Mouse (Mus musculus) heart, adult 8-10 months (tissue): ENCODE measurements around the gene Kcnh2. TPM values are rescaled to one million over a fixed set of nuclear protein-coding genes. Genes with fewer than 3 reads are reported as not detected.
A peak's percentile ranks its signal among the peaks of the same experiment; 100 is the strongest.

Experiments used
- DNase-seq: peaks from one replicate; pipeline ENCODE4 v3.0.0; 2022; ENCODE audit warnings: low spot score
- total RNA-seq, 4 experiments: library from RNA; stranded (reverse); gene quantifications; 2 replicates each; pipeline ENCODE4 v1.2.4; 2022

Gene Kcnh2
- total RNA-seq, 4 experiments from 2014 or later, result 48.8 to 95.2 (median 71.0) TPM

DNA sequence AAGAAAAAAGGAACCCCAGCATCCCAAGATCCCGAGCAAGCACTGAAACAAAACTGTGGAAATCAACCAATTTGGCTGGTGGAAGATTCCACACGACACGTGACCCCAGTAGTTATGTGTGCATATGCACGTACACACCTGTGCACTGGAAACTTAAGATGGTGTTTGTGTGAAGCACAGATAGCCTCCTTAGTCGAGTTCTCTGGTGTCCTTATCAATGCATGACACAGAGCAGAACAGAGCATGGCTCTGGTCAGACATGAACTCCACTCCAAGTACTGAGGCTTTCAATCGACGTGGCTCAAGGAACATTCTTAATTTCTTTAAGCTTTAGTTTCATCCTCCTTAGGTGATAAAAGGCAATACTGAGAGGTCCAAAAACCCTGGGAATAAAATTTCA, 5.1 kb downstream of the Kcnh2 start:
- no peak for DNase-seq

DNA sequence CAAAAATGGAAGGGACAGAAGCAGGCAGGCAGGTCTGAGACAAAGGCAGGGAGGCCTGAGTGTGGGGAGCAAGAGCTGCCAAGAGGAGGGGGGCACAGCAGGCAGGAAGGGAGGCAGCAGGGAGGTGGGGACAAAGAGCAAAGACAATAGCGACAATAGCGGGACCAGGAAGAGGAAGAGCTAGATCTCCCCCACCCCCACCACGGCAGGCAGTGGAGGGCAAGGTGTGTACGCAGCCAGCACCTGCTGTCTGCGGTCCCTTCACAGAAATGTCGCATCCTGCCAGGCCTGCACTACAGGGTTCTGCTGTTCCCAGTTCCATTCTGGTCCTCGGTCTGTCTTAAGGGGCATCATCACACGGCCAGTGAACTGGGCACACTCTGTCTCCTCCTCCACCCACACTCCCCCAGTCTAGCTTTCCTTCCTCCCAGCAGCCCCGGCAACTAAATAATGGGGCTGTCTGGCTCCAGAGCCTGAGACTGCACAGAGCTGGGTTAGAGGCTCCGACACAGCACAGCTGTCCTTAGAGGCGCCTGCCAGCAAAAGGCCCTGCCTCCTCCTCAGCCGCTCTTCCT, 6.8 kb downstream of the Kcnh2 start:
- no peak for DNase-seq

DNA sequence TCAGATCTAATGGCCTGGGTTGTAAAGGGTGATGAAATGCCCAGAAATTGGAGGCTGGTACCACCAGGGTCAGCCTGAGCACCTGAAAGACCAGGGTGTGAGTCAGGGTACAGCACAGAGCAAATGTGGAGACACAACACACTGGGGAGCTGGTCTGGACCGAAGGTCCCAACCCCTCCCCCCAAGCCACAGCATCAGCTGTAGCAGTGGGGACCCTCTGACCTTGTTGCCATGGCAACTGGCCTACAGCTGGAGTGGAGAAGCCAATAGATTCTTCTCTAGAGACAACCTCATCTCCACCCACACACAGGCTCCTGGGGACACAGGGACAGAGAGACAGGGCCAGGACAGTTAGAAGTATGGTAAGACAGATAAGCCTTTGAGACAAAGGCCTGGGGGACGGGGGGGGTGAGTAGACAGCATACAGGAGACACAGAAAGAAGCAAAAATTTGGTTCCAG, 7.4 kb downstream of the Kcnh2 start:
- no peak for DNase-seq

DNA sequence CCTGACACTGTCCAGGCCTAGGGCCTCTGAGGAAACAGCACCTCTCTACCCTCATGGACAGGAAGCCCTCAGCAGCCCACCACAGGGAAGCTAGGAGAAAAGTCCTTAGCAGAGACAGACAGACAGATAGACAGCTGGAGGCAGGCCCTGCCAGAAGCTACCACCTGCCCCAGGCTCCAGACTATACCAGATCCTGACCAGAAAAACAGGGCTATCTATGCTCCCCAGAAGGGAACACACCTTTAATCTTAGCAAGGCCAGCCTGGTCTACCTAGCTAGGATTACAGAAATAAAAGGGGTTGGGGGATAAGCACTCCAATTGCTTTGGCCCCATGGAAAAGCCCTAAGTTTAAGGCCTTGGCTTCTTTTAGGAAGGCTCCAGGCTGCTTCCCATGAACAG, 8.0 kb downstream of the Kcnh2 start:
- DNase-seq, result no peak

DNA sequence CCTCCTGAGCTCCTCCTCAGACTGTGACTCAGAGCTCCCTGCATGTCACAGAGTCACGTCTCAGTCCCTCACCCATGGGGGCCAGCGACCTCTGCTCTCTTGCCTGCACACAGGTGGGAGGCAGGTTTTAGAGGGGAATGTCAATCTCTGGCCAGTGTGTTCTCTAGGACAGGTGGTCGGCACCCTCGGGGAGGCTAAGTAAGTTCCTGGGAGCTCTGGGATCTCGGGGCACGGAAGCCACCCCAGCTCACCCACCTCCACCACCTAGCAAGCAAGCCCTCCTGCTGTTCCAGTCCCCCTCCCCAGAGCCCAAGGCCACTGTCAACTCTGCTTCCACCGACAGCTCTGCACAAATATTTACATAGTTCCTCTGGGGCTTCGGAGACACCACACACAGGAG, 8.4 kb downstream of the Kcnh2 start:
- DNase-seq, result no peak

DNA sequence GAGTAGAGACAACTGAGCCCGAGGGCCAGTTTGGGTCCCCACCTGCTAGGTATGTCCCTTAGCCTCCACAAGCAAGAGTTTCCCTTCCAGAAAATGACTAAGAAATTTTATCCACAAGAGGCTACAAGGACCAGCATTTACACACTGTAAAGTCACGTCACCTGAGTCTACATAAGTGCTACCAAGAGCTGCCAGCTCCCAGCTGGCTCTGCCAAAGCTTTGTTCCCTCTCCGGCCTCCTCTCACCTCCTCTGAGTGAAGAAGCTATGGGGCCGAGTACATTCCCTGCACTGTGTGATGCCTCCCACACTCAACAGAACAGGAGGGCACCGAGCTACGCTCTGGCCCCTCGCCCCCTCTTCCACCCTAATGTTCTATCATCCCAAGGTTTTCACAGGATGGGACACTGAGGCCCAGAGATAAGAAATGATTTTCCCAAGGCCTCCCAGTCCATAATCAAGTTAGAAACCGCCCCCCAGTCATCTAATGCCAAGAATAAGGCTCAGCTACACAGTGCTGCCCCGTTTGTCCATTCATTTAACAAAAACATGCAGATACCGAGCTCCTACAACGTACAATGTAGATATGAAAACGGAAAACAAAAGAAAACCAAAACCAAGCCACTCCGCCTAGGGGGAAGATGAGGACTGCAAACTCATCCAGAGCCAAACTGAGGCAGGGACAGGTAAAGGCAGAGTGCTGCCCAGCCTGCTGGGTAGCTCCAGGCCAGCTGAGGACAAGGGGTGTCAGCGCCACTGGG, 9.0 kb downstream of the Kcnh2 start:
- DNase-seq, result no peak

DNA sequence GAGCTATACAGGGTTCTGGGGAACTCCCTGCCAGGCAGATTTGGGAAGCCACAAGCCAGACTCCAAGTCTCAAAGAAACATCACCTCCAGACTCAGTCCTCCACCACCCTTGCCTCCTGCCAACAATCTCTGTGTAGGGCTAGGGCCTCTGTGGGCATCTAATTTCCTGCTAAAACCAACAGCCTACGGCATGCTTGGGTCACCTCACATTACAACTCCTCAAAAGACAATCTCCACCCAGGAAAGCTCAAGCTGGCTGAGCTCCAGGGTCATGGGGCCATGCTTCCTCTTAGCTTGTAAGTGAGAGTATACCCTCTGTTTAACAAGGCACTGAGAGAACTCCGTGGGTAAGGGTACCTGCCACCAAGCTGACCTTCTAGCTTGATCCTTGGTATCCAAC, 13.6 kb downstream of the Kcnh2 start:
- DNase-seq, result no peak

DNA sequence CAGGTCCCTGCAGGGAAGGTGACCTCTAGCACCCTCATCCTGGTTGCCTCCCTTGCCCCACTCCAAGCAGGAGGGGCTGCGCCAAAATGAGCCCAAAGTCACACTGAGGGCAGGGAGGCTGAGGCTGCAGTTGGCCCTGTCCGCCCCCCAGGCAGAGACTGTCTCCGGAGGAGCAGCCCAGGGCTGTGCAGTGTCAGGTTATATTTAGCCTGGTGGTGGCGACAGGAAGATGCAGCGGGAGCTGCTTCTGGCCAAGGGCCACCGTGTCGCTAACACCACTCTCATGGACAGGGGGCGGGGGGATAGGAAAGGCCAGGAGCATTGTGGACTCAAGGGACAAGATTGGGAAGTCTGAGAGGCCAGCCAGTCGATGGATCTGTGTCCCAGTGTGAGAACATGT, 14.0 kb downstream of the Kcnh2 start:
- peak; percentile 55 for DNase-seq

DNA sequence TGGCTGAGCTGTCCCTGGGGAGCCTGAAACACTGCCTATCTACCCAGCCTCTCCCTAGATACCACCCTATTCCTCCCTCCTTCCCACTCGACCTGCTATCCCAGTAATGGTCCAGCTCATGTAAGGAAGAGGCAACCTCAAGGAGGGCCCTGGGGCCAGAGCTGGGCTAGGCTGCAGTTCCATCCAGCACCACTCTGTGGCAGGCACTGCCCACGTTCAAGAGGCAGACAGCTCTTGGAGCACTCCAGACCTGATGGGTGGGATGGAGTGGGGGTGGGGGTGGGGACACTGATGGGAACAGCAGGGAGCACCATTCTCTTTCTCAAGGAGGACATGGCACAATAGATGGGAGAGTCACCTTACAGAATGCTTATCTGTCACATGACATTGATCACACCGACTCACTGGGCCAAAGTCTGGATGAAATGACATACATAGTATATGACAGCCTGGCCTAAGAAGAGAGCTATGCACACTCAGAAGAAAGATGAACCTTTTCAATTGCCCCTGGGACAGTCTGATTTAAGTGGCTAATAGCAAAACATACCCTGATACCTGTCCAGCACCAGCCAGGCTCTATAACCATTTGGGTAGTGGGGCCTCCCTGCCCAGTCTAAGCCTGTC, 15.4 kb downstream of the Kcnh2 start:
- DNase-seq, result no peak

DNA sequence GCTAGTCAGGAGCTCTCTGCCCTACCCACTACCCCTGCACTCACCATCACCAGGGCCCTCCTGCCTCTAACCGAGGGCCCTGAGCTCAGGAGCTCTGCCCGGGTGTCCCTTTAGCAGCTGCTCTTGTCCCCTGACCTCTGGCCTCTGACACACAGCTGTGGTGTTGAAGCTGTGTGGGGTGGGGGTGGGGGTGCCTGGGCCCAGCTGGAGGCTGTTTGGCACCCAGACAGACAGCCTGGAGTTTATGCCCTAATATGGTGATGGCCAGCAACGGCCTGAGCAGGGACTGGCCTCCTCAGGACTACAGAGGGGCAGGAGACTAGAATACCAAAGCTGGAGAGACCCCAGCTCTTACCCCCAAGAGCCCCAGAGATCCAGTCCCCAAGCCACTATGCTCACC, 16.7 kb downstream of the Kcnh2 start:
- no peak for DNase-seq

DNA sequence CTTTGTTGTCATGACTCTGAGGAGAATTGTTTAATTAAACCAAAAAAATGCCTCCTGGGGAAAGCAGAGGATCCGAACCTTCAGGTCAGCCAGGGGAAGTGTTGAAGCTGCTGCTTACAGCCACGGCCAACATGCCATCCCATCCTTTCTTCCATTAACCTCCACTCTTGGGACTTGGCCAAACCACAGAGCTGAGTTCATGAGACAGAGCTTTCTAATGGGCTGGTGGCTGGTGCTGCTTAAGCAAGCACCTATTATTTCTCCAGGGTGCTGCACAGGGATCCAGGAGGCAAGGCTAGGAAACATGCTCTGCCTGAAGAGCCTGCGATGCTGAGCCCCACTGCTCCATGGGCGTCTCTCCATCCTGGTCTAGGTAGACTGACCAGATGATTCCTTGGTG, 19.0 kb downstream of the Kcnh2 start:
- DNase-seq, result no peak

DNA sequence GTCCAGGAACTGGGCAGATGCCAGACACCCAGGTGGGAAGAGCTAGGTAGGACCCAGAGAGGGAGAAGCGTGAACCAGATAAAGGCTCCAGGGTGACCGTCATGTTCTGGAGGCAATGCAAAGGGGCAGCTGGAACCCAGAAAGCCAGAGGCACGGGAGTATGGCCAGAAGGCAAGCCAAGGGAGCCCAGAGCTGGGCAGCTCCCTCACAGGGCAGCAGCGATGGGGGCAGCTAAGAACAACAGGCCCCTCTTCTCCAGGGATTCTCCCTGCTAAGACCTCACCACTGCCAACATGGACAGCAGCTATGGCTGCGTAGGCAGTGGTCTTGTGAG, 21.5 kb downstream of the Kcnh2 start:
- no peak for DNase-seq

DNA sequence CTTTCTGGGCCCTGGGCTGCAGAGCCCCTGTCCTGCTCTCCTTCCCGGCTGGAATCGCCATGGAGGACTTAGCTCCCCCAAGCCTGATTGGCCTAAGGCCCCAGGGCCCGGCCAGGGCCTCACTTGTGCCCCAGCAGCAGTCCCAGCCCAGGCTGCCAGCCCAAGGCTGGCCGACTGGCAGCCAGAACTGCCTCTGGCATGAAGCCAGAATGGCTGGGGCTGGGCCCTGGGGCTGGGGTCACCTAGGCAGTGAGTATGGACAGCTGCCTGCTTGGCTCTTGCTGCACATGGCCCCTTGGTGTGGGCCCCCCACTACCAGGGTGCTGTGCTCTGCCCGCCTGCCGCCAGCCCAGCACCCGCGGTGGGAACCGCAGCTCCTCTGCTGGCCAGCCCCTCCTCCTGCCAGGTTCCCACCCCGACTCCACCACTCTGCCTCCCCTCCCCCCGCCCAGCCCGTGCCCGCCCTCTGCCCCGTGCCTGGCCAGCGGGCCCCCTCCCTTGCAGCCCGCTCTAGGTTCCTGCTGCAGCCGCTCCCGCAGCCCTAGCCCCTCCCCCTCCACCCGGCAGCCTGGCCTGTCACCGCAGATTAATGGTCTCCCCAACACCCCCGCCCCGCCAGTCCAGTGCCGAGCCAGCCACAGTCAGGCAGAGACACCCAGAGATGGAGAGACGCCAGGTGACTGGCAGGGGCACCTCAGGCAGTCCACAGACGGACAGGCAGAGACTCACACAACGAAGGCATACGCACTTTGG, 22.0 kb downstream of the Kcnh2 start:
- peak; percentile 53 for DNase-seq

DNA sequence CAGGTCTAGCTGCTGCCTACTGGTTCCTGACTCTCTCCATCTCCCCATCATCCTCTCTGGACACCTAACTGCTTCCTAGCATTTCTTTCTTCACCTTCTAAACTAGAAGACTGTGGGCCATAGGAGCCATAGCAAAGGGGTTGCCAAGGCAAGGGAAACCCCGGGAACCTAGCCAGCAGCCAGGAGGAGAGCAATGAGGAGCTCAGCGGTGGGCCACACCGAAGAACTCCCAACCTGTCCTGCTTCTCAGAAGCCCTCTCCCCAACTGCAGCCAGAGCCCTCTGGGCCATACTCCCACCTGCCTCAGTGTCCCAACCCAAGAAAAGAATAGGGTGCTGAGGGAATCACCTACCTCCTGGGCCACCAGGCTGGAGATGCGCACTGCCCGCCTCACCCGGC, 22.6 kb downstream of the Kcnh2 start:
- DNase-seq, result no peak

DNA sequence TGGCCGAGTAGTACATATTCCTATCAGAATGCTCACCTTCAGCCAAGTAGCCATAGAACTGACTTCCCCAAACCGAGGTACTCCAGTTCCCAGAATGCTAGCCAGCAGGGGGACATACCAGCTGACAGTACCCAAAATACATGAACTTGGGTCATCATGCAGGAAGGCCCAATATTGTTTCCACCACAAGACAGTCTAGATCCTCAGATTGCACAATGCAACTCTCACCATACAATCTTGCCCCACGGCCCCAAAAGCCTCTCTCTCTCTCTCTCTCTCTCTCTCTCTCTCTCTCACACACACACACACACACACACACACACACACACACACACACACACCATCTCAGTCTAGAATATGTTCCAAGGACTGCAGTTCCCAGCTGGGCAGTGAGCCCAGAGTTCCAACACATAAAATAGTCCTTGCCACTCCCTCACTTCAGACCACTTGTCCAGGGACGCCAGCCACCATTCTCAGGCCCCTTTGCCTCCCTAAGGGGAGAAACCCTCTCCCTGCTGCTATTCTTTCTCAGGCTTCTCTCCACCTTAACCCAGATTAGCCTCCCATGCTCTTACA, 24.5 kb downstream of the Kcnh2 start:
- DNase-seq, result no peak

DNA sequence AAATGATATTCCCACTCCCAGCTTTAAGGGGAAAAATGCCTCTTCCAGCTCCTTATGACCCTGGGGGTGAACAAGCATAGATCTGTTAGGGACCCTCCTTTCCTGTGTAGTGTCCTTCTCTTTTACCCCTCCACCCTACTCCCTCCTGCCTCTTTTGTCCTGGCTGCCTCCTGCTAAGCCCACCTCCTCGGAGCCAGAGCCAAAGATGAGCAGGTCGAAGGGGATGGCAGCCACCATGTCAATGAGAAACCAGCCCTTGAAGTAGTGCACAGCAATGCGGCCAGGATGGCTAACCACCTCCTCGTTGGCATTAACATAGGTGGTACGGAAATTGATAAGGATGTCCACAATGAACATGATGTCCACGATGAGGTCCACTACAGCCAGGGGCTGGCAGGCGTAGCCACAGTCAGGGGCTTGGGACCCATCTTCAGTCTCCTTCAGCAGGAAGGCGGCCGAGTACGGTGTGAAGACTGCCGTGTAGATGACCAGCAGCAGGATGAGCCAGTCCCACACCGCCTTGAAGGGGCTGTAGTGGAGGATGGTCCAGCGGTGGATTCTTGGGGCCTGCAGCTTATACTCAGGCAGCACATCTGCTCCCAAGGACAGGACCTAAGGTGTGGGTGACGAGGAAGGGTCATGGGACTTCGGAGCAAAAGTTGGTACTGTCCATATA, 25.1 kb downstream of the Kcnh2 start:
- no peak for DNase-seq

DNA sequence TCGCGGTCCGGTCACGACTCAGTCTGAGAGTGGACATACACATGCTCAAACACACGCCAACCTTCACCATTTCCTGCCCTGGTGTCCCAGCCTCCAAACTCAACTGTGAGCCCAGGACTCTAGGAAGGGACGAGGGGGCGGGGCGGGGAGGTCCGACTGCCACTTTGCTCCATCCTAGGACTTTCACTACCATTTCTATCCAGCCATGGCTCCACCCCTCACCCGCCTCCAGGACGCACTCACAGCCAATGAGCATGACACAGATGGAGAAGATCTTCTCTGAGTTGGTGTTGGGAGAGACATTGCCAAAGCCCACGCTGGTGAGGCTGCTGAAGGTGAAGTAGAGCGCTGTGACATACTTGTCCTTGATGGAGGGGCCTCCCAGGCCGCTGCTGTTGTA, 26.2 kb downstream of the Kcnh2 start:
- DNase-seq, result no peak

DNA sequence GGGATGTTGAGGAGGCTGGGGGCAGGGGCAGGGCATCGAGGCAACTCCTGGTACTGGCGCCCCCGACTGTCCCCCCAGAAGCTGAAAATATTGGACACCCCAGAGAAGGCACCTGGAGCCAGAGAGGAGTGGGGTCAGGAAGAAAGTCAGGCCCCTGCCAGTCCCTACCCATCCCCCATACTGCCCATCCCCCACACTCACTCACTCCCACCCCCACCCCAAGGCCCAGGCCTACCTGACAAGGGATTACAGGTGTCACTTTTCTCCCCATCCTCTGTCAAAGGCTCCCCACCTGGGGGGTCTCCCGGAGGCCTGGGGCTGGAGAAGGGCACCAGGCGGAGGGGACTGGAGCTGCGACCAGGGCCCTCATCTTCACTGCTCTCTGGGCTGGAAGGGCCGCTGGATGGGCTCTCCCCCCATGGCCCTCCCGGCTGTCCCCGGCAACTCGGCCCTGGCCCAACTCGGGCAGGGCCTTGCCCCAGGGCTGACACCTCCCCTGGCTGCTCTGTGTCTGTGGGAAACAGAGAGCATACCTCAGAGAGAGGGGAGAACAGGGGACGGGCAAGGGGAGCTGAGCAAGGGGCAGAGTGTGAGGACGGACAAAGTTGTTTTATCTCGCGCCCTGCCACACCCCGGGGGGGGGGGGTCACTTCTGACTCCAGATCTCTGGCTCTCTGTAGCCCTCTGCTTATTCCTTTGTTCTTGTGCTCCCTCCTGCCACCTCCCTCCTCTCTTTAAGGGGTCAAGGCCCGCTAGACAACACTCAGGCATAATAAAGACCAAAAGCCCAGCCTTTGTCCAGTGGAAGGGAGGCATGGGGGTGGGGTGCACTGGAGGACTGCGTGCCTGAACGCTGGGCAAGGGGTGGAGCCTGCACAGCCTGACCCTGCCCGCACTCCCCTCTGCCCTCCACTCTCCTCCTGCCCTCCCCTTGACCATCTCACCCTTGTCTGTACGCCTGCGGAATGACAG, 29.4 kb downstream of the Kcnh2 start:
- DNase-seq, result no peak

DNA sequence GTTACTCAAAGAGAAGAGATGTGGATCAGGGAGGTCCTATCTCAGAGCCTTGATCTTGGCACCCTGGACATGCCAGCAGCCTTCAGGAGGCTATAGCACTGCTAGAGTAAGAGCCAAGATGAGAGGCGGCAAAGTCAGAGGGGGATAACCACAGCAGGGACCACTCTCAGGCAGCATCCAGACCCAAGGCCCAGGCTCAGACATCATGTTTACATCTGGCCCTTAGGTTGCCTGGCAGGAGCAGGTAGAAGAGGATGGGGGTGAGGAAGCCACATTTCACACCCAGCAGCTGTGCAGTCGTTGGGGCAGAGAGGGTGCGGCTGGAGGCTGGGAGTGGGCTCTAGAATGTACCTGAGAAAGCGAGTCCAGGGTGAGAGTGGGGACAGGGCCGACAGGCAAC, 30.5 kb downstream of the Kcnh2 start:
- no peak for DNase-seq

DNA sequence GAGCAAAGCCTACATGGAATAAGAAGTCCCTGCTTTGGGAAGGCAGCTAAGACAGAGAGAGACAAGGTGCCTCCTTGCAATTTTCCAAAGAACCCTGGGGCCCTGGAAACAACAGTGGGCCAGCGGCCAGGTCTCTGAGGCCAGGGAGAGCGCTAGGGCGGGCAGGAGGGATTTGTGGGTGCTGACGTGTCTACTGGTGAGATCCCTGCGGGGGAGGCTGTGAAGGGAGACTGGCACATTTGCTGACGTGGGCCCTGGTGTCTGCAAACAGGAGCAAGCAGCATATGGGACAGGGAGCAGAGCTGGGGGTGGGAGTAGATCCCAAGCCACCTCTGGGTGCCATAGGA, 31.0 kb downstream of the Kcnh2 start:
- no peak for DNase-seq
